Mouse (Mus musculus) thymus, postnatal 10 days (tissue): ENCODE results near the gene Lsm3.

Source experiments
- DNase-seq, 2 experiments: peaks; one replicate each; pipeline ENCODE4 v3.0.0; 2021; ENCODE audit warnings: low spot score in 2 of 2

Lsm3 gene

DNA sequence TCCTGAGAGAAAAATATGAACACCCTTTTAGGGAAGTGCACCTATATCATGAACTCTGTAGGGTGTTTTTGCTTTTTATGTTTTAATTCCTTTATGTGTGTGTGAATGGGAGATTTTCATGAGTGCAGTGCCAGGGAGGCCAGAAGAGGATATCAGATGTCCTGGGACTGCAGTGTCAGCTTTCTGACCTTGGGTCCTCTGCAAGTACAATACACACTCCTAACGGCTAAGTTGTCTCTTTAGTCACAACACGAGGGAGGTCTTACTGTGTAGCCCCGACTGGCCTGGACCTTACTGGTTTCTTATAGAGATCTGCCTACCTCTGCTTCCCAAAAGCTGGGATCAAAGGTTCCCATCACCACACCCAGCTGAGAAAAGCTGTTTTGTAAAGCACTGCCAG is 37.0 kb downstream of the Lsm3 start:
- DNase-seq = no peak

DNA sequence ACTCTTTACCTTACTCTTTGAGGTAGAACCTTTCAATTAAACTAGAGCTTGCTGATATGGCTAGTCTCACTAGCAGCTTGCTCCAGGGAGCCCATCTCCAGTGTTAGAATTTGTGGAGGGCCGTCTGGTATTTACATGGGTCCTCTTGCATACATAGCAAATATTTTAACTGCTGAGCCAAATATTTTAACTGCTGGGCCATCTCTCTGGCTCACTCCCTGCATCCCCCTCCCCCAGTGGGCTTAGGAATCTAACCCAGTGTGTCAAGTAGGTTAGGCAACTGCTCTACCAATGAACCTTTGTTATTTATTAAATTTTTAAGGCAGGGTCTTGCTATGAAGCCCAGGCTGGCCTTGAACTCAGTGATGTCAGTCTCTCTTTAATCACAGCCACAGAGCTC is 42.8 kb downstream of the Lsm3 start:
- DNase-seq = no peak

GRCm38 (mm10) chr6:91559371-91559770 is 43.6 kb downstream of the Lsm3 start:
- no peak for DNase-seq

GRCm38 (mm10) chr6:91560186-91560585 is 44.5 kb downstream of the Lsm3 start:
- no peak for DNase-seq

DNA sequence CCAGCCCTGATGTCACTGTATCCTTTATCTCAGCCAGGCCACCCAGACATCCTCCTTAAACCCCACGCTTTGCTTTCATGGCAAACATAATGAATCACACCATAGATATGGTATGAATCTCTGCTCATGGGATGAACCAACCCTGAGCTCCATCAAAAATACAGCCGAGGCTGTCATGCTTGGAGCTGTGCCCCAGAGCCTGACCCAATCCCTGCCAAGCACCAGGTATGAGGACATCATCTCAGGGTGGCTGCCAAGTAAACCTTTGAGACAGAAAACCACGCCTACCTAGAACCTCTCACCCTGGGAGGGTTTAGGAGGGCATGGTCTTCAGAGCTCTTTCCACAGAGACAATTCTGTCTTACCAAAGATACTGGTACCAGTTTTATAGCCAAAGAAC is 47.3 kb downstream of the Lsm3 start:
- no peak for DNase-seq

DNA sequence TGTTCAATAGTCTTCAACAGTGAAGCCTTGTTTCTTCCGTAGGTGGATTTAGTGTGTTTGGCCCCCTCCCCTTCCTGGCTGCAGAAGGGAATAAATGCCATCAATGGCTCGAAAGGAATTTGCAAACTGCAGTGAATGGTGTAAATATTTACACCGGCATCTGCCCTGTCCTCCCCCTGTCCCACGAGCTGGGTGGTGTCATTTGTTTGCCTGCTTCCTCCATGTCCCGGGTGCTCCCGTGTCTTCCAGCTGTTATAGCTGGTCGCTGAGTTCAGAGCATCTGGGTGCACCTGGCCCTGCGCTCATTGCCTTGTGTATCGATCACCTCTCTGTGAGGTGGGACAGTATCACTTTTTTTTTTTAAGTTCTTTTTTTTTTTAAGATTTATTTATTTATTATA is 50.7 kb downstream of the Lsm3 start:
- no peak for DNase-seq
